Mouse (Mus musculus) lung, postnatal 36 days (tissue): ENCODE measurements around the gene Vmn1r66.
"Not testable (repeated sequence)": the region's sequence is repeated elsewhere in the genome, so short reads cannot be mapped to it uniquely, and the experiment has no call there.

Experiments
- DNase-seq: peaks from one replicate; pipeline ENCODE4 v3.0.0; 2022; ENCODE audit warnings: mixed read lengths

Gene Vmn1r66

GRCm38 (mm10) chr7:10277906-10278305 is at the start of gene Vmn1r66:
TSS of gene Vmn1r66 (minus strand) at chr7:10278006.
- DNase-seq = no peak

- not testable (repeated sequence) for DNase-seq
These were observed 47.7 kb upstream of the Vmn1r66 start for GRCm38 (mm10) chr7:10325462-10325861.

GRCm38 (mm10) chr7:10252075-10252474 is 25.7 kb downstream of the Vmn1r66 start:
- DNase-seq = no peak

DNA sequence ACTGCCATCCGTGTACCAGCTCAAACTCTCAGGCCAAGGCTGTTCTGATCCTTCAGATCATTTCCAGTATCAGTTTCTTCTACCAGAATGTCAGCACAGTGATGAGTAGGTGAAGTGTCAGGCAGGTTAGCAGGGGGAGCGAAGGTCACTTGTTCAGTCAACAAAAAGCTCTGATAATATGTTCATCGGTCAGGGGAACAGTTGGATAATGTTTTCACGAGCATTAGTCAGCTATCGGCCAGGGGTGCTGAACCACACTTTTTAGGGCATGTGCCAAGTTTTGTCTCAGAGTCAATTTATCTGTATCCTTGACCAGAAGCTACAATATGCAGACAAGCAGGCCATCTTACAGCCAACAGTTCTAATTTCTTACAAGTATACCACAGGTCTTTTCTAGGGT is 28.7 kb downstream of the Vmn1r66 start:
- no peak for DNase-seq
